Mouse (Mus musculus): ENCODE results near the gene Tmem79.
A peak's percentile ranks its signal among the peaks of the same experiment; 100 is the strongest.
"Not testable (repeated sequence)": the region's sequence is repeated elsewhere in the genome, so short reads cannot be mapped to it uniquely, and the experiment has no call there.

Tmem79 gene

DNA sequence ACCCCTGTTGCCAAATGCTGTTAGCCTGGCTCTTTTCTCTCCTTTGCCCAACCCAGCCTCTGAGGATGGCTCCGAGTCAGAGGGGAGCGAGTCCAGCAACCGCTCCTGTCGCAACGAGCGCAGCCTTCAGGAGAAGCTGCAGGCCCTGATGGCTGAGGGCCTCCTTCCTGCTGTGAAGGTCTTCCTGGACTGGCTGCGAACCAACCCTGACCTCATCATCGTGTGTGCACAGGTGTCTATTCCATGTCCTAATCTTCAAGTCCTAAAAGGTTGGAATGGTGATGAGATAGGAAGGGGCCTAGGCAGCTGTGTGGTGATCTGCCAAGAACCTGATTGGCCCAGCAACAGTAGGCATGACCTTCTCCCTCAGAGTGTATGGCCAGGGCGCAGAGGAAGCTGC is 17.0 kb upstream of the Tmem79 start:
- no peak for DNase-seq

DNA sequence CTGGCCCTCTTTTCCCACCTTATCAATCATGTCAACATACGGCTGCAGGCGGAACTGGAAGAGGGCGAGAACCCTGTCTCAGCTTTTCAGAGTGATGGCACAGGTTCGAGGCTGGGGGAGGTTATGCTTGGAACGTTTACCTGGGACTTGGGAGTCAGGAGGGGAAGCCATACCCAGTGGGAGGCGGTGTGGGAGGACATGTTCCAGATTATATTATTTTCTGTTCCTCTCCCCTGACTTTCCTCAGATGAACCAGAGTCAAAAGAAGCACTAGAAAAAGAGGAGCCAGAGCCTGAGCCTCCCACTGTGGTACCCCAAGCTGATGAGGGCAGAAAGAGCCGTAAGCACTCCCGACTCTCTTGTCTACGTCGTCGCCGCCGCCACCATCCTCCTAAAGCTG is 14.8 kb upstream of the Tmem79 start:
- DNase-seq = no peak

GRCm38 (mm10) chr3:88339006-88339405 is 3.1 kb upstream of the Tmem79 start:
- DNase-seq = no peak

GRCm38 (mm10) chr3:88338316-88338715 is 2.4 kb upstream of the Tmem79 start:
- no peak for DNase-seq

DNA sequence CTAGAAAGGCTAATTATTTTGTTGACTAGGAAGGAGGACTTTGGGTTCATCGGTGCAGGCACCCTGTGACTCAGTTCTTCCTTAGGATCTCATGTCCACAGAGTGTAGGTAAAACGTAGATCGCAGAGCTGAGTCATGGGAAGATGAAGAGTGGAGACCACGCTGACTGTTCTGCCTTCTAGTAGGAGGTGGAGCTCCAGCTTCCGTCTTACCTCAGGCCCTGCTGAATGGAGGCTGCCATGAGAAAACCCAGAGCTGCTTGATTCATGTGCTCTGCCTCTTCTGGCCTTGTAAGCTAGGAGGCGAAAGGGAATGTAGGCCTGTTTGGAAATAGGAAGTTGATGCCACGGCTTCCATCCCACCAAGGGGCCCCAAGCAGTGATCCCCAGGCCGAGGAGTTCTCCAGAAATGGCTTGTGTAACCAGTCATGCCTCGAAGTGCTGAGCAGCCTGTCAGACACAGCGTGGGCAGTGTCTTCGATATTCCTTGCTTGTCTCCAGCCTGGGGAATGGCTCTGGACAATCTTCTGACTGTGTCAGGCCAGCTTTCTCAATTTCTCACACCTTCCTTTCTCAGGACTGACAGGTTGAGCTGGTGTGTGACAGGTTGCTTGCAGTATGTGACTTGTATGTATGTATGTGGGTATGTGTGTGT is 1.5 kb upstream of the Tmem79 start:
- no peak for DNase-seq

GRCm38 (mm10) chr3:88335436-88336053 is 403 bp downstream of the Tmem79 start:
- peak; percentile 31 for DNase-seq

- DNase-seq = no peak
Measured at GRCm38 (mm10) chr3:88334902-88335435, 979 bp downstream of the Tmem79 start.

DNA sequence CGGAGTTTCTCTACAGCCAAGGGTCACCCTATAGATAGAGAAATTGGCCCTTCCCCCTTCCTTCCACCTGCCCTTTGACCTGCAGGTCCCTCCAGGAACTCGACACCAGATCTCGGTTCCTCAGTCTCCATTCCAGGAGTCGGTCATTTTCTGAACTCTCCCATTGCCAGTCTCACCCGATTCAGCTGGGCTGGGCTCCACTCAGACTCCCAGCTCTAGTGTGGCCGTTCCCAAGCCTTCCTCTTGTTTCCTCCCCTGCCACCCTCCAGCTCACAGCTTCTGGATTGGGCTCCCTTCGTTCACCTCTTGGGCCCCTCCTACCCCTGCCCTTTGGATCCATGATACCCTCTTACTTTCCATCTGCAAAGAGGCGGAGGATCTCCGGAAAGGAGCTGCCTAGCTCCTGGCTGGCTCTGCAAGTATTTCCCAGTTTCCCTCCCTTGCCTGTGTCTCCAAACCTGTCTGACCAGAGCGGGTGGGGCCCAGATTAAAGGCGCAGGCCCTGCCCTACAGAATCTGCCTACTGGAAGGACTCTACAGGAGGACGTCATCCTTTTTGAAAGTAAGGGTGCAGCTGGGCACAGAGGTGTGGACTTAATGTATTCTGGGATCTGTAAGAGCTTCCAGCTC is 1.8 kb downstream of the Tmem79 start:
- no peak for DNase-seq

DNA sequence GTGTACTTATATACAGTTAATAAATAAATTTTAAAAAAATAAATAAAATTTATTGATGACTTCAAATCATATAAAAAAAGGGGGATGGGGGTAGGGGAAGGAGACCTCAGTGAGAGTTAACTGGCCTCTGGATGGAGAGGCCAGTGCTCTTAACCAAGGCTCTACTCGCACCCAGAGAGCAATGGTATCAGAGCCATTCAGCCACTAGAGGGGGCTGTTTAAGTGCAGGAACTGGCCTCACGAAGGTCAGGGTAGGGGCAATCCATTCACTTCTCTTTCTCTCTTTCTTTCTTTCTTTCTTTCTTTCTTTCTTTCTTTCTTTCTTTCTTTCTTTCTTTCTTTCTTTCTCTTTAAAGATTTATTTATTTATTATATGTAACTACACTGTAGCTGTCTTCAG is 4.7 kb downstream of the Tmem79 start:
- DNase-seq = peak; percentile 61

GRCm38 (mm10) chr3:88328956-88329355 is 7.0 kb downstream of the Tmem79 start:
- no peak for DNase-seq

GRCm38 (mm10) chr3:88324951-88325405 is 11.0 kb downstream of the Tmem79 start, which contains the start of gene Glmp:
Gene Glmp (plus strand): TSS chr3:88325023.
- DNase-seq = peak; percentile 84

DNA sequence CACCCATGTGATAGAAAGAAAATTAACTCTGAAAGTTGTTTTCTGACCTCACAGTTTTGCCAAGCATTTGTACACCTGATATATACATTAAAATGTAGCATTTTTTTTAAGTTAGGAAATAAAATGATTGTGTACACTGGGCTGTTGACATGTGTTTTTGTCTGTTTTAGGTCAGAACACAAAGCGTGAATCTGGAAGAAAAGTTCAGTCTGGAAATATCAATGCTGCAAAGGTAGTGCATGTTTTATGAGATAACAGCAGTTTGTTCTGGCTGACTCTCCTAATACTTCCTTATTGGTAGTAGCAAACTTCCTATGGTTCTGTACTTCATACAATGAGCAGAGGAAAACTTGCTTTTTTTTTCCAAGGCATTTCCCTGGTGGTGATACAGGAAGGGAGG is 36.8 kb downstream of the Tmem79 start:
- no peak for DNase-seq

DNA sequence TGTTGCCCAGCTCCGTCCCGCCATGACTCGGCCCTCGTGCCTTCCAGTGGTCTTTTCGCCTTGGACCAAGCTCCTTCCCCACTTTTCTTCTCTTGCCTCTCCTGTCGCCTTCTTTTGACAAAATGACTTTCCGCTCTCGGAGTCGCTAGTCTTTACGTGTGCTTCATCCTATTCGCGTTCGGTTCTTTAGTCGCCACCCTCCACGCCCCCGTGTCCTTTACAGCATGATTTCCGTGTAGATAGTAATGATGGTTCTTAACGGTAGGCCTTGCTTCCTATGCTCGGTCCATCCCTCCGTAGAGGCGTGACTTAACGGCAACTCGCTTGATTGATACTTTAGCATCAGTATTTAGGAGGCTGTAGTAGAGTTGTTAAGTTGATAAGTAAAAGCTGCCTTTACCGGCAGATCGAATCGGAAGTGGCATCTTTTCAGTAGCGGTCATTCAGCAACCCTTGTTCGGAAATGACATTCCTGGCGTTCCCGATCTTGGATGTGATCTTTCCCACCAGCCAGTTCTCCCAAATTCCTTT is 38.6 kb downstream of the Tmem79 start:
- DNase-seq = peak; percentile 34

DNA sequence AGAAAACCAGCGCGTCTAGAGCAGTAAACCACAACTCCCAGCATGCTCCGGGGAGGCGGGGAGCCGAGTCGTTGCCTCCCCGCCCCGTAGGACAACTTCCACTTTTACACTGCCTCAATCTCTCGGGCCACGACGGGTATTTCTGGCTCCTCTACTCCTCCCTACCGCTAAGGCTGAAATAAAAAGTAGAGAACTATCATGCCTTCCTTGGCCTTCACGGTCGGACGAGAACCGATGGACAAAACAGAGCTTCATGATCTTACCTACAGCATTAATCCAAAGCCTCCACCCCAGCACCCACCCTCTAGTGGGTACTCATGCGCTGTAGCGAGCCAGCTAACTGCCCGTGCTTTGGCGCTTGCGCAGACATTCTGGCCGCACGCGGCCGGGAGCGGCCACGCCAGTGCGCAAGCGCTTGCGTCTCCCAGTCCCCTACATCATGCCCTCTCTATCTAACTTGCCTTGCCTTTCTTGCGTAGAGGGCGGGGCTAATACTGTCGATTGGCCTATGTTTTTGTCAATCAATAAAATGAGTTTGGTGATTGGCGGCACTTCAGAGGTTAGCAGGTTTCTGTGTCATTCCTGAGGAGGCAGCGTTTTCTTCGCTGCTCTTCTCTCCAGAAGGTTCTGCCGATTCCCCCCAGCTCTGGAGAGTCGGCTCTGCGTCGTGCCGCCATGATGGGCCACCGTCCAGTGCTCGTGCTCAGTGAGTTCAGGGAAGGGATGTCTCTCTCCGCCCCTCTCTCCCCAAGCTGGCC is 39.2 kb downstream of the Tmem79 start, which contains the start of the genes Tsacc and Cct3:
Tsacc (minus strand) TSS at position 439 of the 758 bp plus-strand sequence.
Cct3 (plus strand) TSS at position 556 of the 758 bp plus-strand sequence.
- peak; percentile 100 for DNase-seq

- no peak for DNase-seq
Measured at GRCm38 (mm10) chr3:88296110-88296560, 39.8 kb downstream of the Tmem79 start.

DNA sequence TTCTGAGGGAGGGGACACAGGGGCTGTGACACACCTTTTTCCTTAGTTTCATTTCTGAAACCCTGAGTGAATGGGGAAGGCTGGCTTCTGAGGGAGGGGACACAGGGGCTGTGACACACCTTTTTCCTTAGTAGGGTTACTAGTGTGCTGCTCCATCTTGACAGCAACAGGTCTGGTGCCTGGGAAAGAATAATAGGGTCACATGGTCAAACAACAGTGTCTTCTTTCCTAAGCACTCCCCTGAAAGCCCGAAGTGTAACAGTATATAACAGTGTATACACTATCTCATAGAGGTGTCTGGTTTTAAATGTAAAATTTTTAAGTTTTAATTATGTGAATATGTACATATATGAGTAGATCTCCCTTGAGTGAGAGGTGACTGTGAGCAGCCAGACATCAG is 40.7 kb downstream of the Tmem79 start:
- DNase-seq = not testable (repeated sequence)

DNA sequence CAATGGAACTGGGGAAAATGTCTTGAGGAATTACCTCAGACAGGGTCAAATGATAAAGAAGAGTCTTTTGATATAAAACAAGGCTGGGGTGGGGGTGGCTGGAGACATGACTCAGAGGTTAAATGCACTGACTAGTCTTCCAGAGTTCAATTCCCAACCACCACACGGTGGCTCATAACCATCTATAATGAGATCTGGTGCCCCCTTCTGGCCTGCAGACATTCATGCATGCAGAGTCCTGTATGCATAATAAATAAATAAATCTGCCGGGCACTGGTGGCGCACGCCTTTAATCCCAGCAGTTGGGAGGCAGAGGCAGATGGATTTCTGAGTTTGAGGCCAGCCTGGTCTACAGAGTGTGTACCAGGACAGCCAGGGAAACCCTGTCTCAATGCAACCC is 44.0 kb downstream of the Tmem79 start:
- peak; percentile 28 for DNase-seq

DNA sequence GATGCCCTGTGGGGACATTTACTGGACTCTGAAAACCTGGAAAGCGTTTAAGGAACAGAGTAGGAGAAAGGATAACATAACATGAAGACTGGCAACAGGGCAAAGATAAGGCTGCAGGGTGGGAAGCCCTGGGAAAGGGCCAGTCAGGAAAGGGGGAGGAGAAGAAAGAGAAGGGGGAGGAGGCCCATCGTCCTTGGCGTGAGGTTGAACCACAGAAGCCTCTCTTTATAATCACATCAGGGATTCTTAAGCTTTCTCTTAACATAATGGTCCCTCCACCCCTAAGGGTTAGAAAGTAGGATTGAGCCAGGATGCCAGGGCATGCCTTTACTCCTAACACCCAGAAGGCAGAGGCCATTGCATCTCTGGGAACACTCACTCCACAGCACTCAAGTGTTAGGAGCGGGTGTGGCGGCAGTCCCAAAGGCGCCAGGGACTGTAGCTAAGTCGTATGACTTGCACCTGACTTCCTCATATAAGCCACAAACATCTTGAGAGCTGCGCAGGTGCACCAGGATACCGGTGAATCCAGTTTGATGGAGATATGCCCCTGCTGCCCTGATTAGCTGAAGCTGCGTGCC is 47.7 kb downstream of the Tmem79 start:
- DNase-seq = not testable (repeated sequence)

- DNase-seq = no peak
Measured at GRCm38 (mm10) chr3:88287110-88287509, 48.8 kb downstream of the Tmem79 start, which contains the start of gene Gm38392. Gene Gm38392 (minus strand): TSS chr3:88287210.

- DNase-seq = not testable (repeated sequence)
Measured at GRCm38 (mm10) chr3:88285565-88285895, 50.4 kb downstream of the Tmem79 start.

- DNase-seq = not testable (repeated sequence)
Measured at GRCm38 (mm10) chr3:88284815-88285564, 51.0 kb downstream of the Tmem79 start.

Data from embryo, embryonic 11 days (tissue).